In genomic region chr7:30678263-30678975, GRCm38 (mm10) we compare ENCODE assay signal across 12 mouse cellular contexts. TPM values are rescaled to one million over a fixed set of nuclear protein-coding genes. Genes with fewer than 3 reads are reported as not detected.
DNase-seq lines count a peak whose midpoint lies in the region; ATAC-seq and TF ChIP-seq lines count a peak whose summit lies in the region.
"Had no signal": no experiment of that assay in that cellular context is flagged by ENCODE, and none has a peak within 500 bp of the region (broad histone marks: within the 10 kb centered on the region; RNA-seq: fewer than 3 reads in every experiment).

No protein-coding gene starts in this region.

- 51% methylated on average over 5 of the region's 5 CpGs for WGBS in forebrain, postnatal 0 days
- WGBS in forebrain, embryonic 11.5 days: 71% methylated on average over 5 of the region's 5 CpGs
- 67% methylated on average over 5 of the region's 5 CpGs for WGBS in liver, postnatal 0 days (ENCODE audit: insufficient replicate concordance)
- WGBS in liver, embryonic 12.5 days (ENCODE audit: insufficient replicate concordance): 64% methylated on average over 5 of the region's 5 CpGs

- H3K27me3 ChIP-seq in forebrain, postnatal 0 days (ENCODE audit: insufficient read depth, low read length): no peaks in the 10 kb centered on the region; the same call in 1 of the 2 replicates
- H3K27me3 ChIP-seq in forebrain, embryonic 11.5 days (ENCODE audit: control insufficient read depth, insufficient read depth, low read length): no peaks in the 10 kb centered on the region
- no peaks in the 10 kb centered on the region for H3K27me3 ChIP-seq in liver, postnatal 0 days (ENCODE audit: insufficient read depth, low read length)
- H3K27me3 ChIP-seq in liver, embryonic 12.5 days (replicated peaks): 0 out of 2 replicates have a peak, but pooled peaks cover 6% of the 10 kb centered on the region
- peaks cover 5 to 11% of the 10 kb centered on the region in 2 experiments for H3K27me3 ChIP-seq in MEL (ENCODE audit: control insufficient read depth in 1 of 2, insufficient read depth in 2 of 2, low read length in 2 of 2)

- H3K9me3 ChIP-seq in forebrain, postnatal 0 days (ENCODE audit: low read length): no peaks in the 10 kb centered on the region
- no peaks in the 10 kb centered on the region; the same call in 1 of the 2 replicates for H3K9me3 ChIP-seq in forebrain, embryonic 11.5 days (ENCODE audit: control insufficient read depth, low read length)
- H3K9me3 ChIP-seq in liver, postnatal 0 days (ENCODE audit: low read length): no peaks in the 10 kb centered on the region
- H3K9me3 ChIP-seq in liver, embryonic 12.5 days (replicated peaks): no peaks in the 10 kb centered on the region
- no peaks in the 10 kb centered on the region for H3K9me3 ChIP-seq in MEL (replicated peaks; ENCODE audit: insufficient read depth, low read length)

- TF ChIP-seq EP300 in liver, postnatal 0 days (IDR thresholded peaks at IDR 0.05; ENCODE audit: low read depth): no peak
- TF ChIP-seq EP300 in MEL (IDR thresholded peaks at IDR 0.05; ENCODE audit: low read depth in 1 of 2, low read length in 2 of 2): no peak

- no peak overlapping the region for H3K27ac ChIP-seq in forebrain, postnatal 0 days (ENCODE audit: low read depth, low read length)
- no peak overlapping the region for H3K27ac ChIP-seq in forebrain, embryonic 11.5 days (ENCODE audit: low read depth, low read length)
- H3K27ac ChIP-seq in liver, postnatal 0 days (ENCODE audit: low read depth): no peak overlapping the region
- H3K27ac ChIP-seq in liver, embryonic 12.5 days: no peak overlapping the region
- H3K27ac ChIP-seq in MEL (ENCODE audit: control insufficient read depth, low read depth, low read length): no peak overlapping the region

- no peak for TF ChIP-seq CTCF in forebrain, postnatal 0 days (IDR thresholded peaks at IDR 0.05; ENCODE audit: low read depth)
- peak; percentile 40 for TF ChIP-seq CTCF in liver, postnatal 0 days (IDR thresholded peaks at IDR 0.05; ENCODE audit: low read depth)
- peak in 2 of 3 experiments; percentile 45 to 54; a peak in 4 of 6 replicates for TF ChIP-seq CTCF in MEL (IDR thresholded peaks at IDR 0.05 in 2 of 3, conservative IDR thresholded peaks at IDR 0.05 in 1 of 3; ENCODE audit: control insufficient read depth in 1 of 3, insufficient read depth in 1 of 3, low read depth in 2 of 3, low read length in 3 of 3, poor library complexity in 1 of 3, severe bottlenecking in 1 of 3)

- no peaks in the 10 kb centered on the region for H3K79me2 ChIP-seq in MEL (ENCODE audit: control insufficient read depth, insufficient read depth, low read length, poor library complexity)

- no peak overlapping the region for H3K4me3 ChIP-seq in forebrain, postnatal 0 days (ENCODE audit: low read depth, low read length)
- H3K4me3 ChIP-seq in forebrain, embryonic 11.5 days (ENCODE audit: low read depth, low read length): no peak overlapping the region
- H3K4me3 ChIP-seq in liver, postnatal 0 days (ENCODE audit: low read depth, low read length): no peak overlapping the region
- H3K4me3 ChIP-seq in liver, embryonic 12.5 days: no peak overlapping the region
- no peak overlapping the region for H3K4me3 ChIP-seq in MEL (ENCODE audit: control insufficient read depth in 1 of 2, insufficient read depth in 1 of 2, low read depth in 2 of 2, low read length in 2 of 2)

- H3K9ac ChIP-seq in forebrain, postnatal 0 days: no peak overlapping the region
- no peak overlapping the region for H3K9ac ChIP-seq in forebrain, embryonic 11.5 days (ENCODE audit: low read length)
- H3K9ac ChIP-seq in liver, postnatal 0 days (replicated peaks): no peak overlapping the region
- no peak overlapping the region for H3K9ac ChIP-seq in liver, embryonic 12.5 days
- no peak overlapping the region for H3K9ac ChIP-seq in MEL (ENCODE audit: control insufficient read depth, low read depth, low read length, poor library complexity, severe bottlenecking)

- TF ChIP-seq RAD21 in MEL (IDR thresholded peaks at IDR 0.05; ENCODE audit: low read depth, low read length): peak; percentile 58

- H3K4me2 ChIP-seq in forebrain, postnatal 0 days (ENCODE audit: low read depth): no peak overlapping the region
- no peak overlapping the region for H3K4me2 ChIP-seq in forebrain, embryonic 11.5 days (ENCODE audit: low read depth, low read length, severe bottlenecking)
- no peak overlapping the region for H3K4me2 ChIP-seq in liver, postnatal 0 days (ENCODE audit: low read depth, low read length)
- no peak overlapping the region for H3K4me2 ChIP-seq in liver, embryonic 12.5 days

- H3K4me1 ChIP-seq in forebrain, postnatal 0 days (ENCODE audit: insufficient read depth): no peaks in the 10 kb centered on the region
- H3K4me1 ChIP-seq in forebrain, embryonic 11.5 days (replicated peaks; ENCODE audit: control insufficient read depth, insufficient read depth, low read length): no peaks in the 10 kb centered on the region
- H3K4me1 ChIP-seq in liver, postnatal 0 days (ENCODE audit: insufficient read depth): no peaks in the 10 kb centered on the region
- H3K4me1 ChIP-seq in liver, embryonic 12.5 days: no peaks in the 10 kb centered on the region
- no peaks in the 10 kb centered on the region for H3K4me1 ChIP-seq in MEL (ENCODE audit: control insufficient read depth in 1 of 2, insufficient read depth in 2 of 2, low read length in 2 of 2)

- no peaks in the 10 kb centered on the region for H3K36me3 ChIP-seq in forebrain, postnatal 0 days (ENCODE audit: insufficient read depth)
- H3K36me3 ChIP-seq in forebrain, embryonic 11.5 days (ENCODE audit: control insufficient read depth, insufficient read depth, low read length): no peaks in the 10 kb centered on the region
- H3K36me3 ChIP-seq in liver, postnatal 0 days (replicated peaks; ENCODE audit: insufficient read depth, low read length): no peaks in the 10 kb centered on the region
- H3K36me3 ChIP-seq in liver, embryonic 12.5 days: no peaks in the 10 kb centered on the region
- no peaks in the 10 kb centered on the region for H3K36me3 ChIP-seq in MEL (ENCODE audit: control insufficient read depth in 1 of 2, insufficient read depth in 2 of 2, low read length in 2 of 2)

- TF ChIP-seq POLR2A in MEL (IDR thresholded peaks at IDR 0.05; ENCODE audit: control insufficient read depth in 1 of 2, insufficient read depth in 1 of 2, low read depth in 1 of 2, low read length in 2 of 2, poor library complexity in 1 of 2): no peak

- no peak for ATAC-seq in forebrain, postnatal 0 days
- ATAC-seq in forebrain, embryonic 11.5 days (replicated peaks; ENCODE audit: low FRiP score): no peak
- no peak for ATAC-seq in liver, postnatal 0 days
- no peak for ATAC-seq in liver, embryonic 12.5 days

- DNase-seq in forebrain, postnatal 0 days: peak; percentile 20
- no peak for DNase-seq in forebrain, embryonic 11.5 days (ENCODE audit: low spot score)
- no peak for DNase-seq in liver, postnatal 0 days
- DNase-seq in MEL (ENCODE audit: low read depth, low spot score): peak; percentile 44
- DNase-seq in cerebellum, postnatal 25 days: peak; percentile 61 to 83
- no peak for DNase-seq in B cell, adult 2 months
- DNase-seq in yolk sac, embryonic 10.5 days (ENCODE audit: low spot score): no peak
- DNase-seq: right cerebral cortex, adult 18-20 months had no signal

RNA-seq across cellular contexts. Expression of gene Pmis2, which starts 7.0 kb away (rescaled TPM):
- not detected in 2 replicates for total RNA-seq in forebrain, postnatal 0 days (2014; rRNA removed)
- not detected in 2 replicates for polyA plus RNA-seq in forebrain, postnatal 0 days (2015; fragmentation: Nextera tagmentation; extraction: Ambion mirVana)
- polyA plus RNA-seq in forebrain, embryonic 11.5 days (2014; fragmentation: Nextera tagmentation; extraction: Ambion mirVana): not detected in 2 replicates
- not detected in 2 replicates for polyA plus RNA-seq in liver, postnatal 0 days (2015; fragmentation: Nextera tagmentation; extraction: Ambion mirVana)
- polyA plus RNA-seq in liver, embryonic 12.5 days (2016; fragmentation: Nextera tagmentation; extraction: Ambion mirVana): not detected in 2 replicates
- not detected in 2 replicates for total RNA-seq in MEL (2012; rRNA removed)
- not detected for polyA plus RNA-seq in MEL (2012; ENCODE audit: insufficient read depth in 1 of 2, insufficient read length in 2 of 2, low read depth in 1 of 2, low replicate concordance in 2 of 2, missing spikeins in 1 of 2)
- total RNA-seq: granulocyte monocyte progenitor cell, adult 5-6 weeks; layer of hippocampus, postnatal 36 days; megakaryocyte-erythroid progenitor cell, adult 5-6 weeks had no signal

RNA-seq across cellular contexts. Expression of gene Haus5, which starts 13.6 kb away (rescaled TPM):
- 16.3 and 18.5 TPM in 2 replicates for total RNA-seq in forebrain, postnatal 0 days (2014; rRNA removed)
- 17.7 and 18.3 TPM in 2 replicates for polyA plus RNA-seq in forebrain, postnatal 0 days (2015; fragmentation: Nextera tagmentation; extraction: Ambion mirVana)
- 68.9 and 76.6 TPM in 2 replicates for polyA plus RNA-seq in forebrain, embryonic 11.5 days (2014; fragmentation: Nextera tagmentation; extraction: Ambion mirVana)
- 11.4 and 13.0 TPM in 2 replicates for polyA plus RNA-seq in liver, postnatal 0 days (2015; fragmentation: Nextera tagmentation; extraction: Ambion mirVana)
- polyA plus RNA-seq in liver, embryonic 12.5 days (2016; fragmentation: Nextera tagmentation; extraction: Ambion mirVana): 47.8 and 50.4 TPM in 2 replicates
- 34.3 and 35.0 TPM in 2 replicates for total RNA-seq in MEL (2012; rRNA removed)
- 10 to 100 TPM in 1 of 2 experiments, not detected in 1; 55.9 TPM for polyA plus RNA-seq in MEL (2012; ENCODE audit: insufficient read depth in 1 of 2, insufficient read length in 2 of 2, low read depth in 1 of 2, low replicate concordance in 2 of 2, missing spikeins in 1 of 2)

RNA-seq across cellular contexts. Expression of gene 2200002J24Rik, which starts 20.3 kb away (rescaled TPM):
- not detected in 2 replicates for total RNA-seq in forebrain, postnatal 0 days (2014; rRNA removed)
- not detected in 2 replicates for polyA plus RNA-seq in forebrain, postnatal 0 days (2015; fragmentation: Nextera tagmentation; extraction: Ambion mirVana)
- not detected in 2 replicates for polyA plus RNA-seq in forebrain, embryonic 11.5 days (2014; fragmentation: Nextera tagmentation; extraction: Ambion mirVana)
- 0.53 and 1.4 TPM in 2 replicates for polyA plus RNA-seq in liver, postnatal 0 days (2015; fragmentation: Nextera tagmentation; extraction: Ambion mirVana)
- polyA plus RNA-seq in liver, embryonic 12.5 days (2016; fragmentation: Nextera tagmentation; extraction: Ambion mirVana): 0.65 and 1.0 TPM in 2 replicates
- total RNA-seq in MEL (2012; rRNA removed): 0.52 TPM in 1 of 2 replicates, not detected in the other
- polyA plus RNA-seq in MEL (2012; ENCODE audit: insufficient read depth in 1 of 2, insufficient read length in 2 of 2, low read depth in 1 of 2, low replicate concordance in 2 of 2, missing spikeins in 1 of 2): 1 to 10 TPM in 1 of 2 experiments, not detected in 1; 1.2 TPM
- total RNA-seq: granulocyte monocyte progenitor cell, adult 5-6 weeks; layer of hippocampus, postnatal 36 days; megakaryocyte-erythroid progenitor cell, adult 5-6 weeks had no signal

RNA-seq across cellular contexts. Expression of gene Rbm42, which starts 28.3 kb away (rescaled TPM):
- total RNA-seq in forebrain, postnatal 0 days (2014; rRNA removed): 150 and 156 TPM in 2 replicates
- 148 and 160 TPM in 2 replicates for polyA plus RNA-seq in forebrain, postnatal 0 days (2015; fragmentation: Nextera tagmentation; extraction: Ambion mirVana)
- polyA plus RNA-seq in forebrain, embryonic 11.5 days (2014; fragmentation: Nextera tagmentation; extraction: Ambion mirVana): 131 and 138 TPM in 2 replicates
- polyA plus RNA-seq in liver, postnatal 0 days (2015; fragmentation: Nextera tagmentation; extraction: Ambion mirVana): 41.8 and 43.3 TPM in 2 replicates
- polyA plus RNA-seq in liver, embryonic 12.5 days (2016; fragmentation: Nextera tagmentation; extraction: Ambion mirVana): 83.1 and 83.5 TPM in 2 replicates
- 103 and 124 TPM in 2 replicates for total RNA-seq in MEL (2012; rRNA removed)
- polyA plus RNA-seq in MEL (2012; ENCODE audit: insufficient read depth in 1 of 2, insufficient read length in 2 of 2, low read depth in 1 of 2, low replicate concordance in 2 of 2, missing spikeins in 1 of 2): 100 to 1,000 TPM in 1 of 2 experiments, not detected in 1; 129 TPM

RNA-seq across cellular contexts. Expression of gene Atp4a, which starts 33.6 kb away (rescaled TPM):
- 1.2 and 2.0 TPM in 2 replicates for total RNA-seq in forebrain, postnatal 0 days (2014; rRNA removed)
- 2.8 and 4.7 TPM in 2 replicates for polyA plus RNA-seq in forebrain, postnatal 0 days (2015; fragmentation: Nextera tagmentation; extraction: Ambion mirVana)
- 0.72 and 1.7 TPM in 2 replicates for polyA plus RNA-seq in forebrain, embryonic 11.5 days (2014; fragmentation: Nextera tagmentation; extraction: Ambion mirVana)
- polyA plus RNA-seq in liver, postnatal 0 days (2015; fragmentation: Nextera tagmentation; extraction: Ambion mirVana): 1.1 and 1.6 TPM in 2 replicates
- 1.8 and 1.9 TPM in 2 replicates for polyA plus RNA-seq in liver, embryonic 12.5 days (2016; fragmentation: Nextera tagmentation; extraction: Ambion mirVana)
- 2.7 and 3.0 TPM in 2 replicates for total RNA-seq in MEL (2012; rRNA removed)
- 1 to 10 TPM in 1 of 2 experiments, not detected in 1; 1.5 TPM for polyA plus RNA-seq in MEL (2012; ENCODE audit: insufficient read depth in 1 of 2, insufficient read length in 2 of 2, low read depth in 1 of 2, low replicate concordance in 2 of 2, missing spikeins in 1 of 2)

Comparison
In these comparisons a context has a peak if more than half of its experiments do, and no peak if none do; other contexts are left out.
1. DNase-seq: peak in forebrain, postnatal 0 days (single experiment), MEL (single experiment) and cerebellum, postnatal 25 days (2 of 2); none in forebrain, embryonic 11.5 days (single experiment), liver, postnatal 0 days (single experiment), B cell, adult 2 months (0 of 2) and yolk sac, embryonic 10.5 days (single experiment).